Mouse (Mus musculus) C2C12 (cell line): Measurements from ENCODE around the gene Rcc1l.

Experiments used
- CTCF ChIP-seq: IDR thresholded peaks from one replicate; pipeline ENCODE4 v1.5.1; 2011; ENCODE audit not compliant: control insufficient read depth, insufficient read depth, insufficient read length
- FOSL1 ChIP-seq: IDR thresholded peaks from one replicate; pipeline ENCODE4 v1.8.0; 2011; ENCODE audit warnings: mild to moderate bottlenecking, low read length; ENCODE audit not compliant: poor library complexity, insufficient read depth, severe bottlenecking
- MAX ChIP-seq: IDR thresholded peaks from one replicate; pipeline ENCODE4 v1.6.1; 2011; ENCODE audit warnings: mild to moderate bottlenecking, control low read depth
- MYOD1 ChIP-seq: IDR thresholded peaks from one replicate; pipeline ENCODE4 v1.6.1; 2011; ENCODE audit warnings: low read depth; ENCODE audit not compliant: control insufficient read depth, insufficient read length
- USF1 ChIP-seq: IDR thresholded peaks from one replicate; pipeline ENCODE4 v1.6.1; 2011; ENCODE audit warnings: low read depth, mild to moderate bottlenecking, control low read depth, moderate library complexity

DNA sequence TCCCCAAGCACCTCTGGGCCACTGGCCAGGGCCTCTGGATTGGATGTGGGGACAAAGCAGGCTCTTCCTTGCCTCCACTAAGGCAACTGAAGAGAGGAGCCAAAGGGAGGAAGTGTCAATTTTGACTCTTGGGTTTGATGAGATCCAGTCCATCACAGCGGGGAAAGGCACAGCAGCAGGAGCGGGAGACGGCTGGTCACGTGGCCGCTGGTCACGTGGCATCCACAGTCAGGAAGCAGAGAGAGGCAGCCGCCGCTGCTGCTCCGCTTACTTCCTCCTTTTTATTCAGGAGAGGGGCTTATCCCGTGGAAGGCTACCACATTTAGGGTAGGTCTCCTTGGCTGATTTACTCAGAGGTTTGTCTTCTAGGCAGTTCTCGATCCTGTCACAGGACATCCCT lies 34.2 kb downstream of the Rcc1l start:
- TF ChIP-seq USF1 = no peak
- TF ChIP-seq CTCF = no peak
- TF ChIP-seq MYOD1 = no peak
- no peak for TF ChIP-seq MAX
- no peak for TF ChIP-seq FOSL1
